Mouse (Mus musculus): Measurements from ENCODE around the gene Bpi.

Bpi gene

GRCm38 (mm10) chr2:158258005-158258418, at the start of gene Bpi:
Gene Bpi (plus strand): TSS chr2:158258094.
- DNase-seq (ENCODE audit: low spot score), result no peak

GRCm38 (mm10) chr2:158209776-158210175, 48.1 kb upstream of the Bpi start:
- DNase-seq (ENCODE audit: low spot score), result no peak

DNA sequence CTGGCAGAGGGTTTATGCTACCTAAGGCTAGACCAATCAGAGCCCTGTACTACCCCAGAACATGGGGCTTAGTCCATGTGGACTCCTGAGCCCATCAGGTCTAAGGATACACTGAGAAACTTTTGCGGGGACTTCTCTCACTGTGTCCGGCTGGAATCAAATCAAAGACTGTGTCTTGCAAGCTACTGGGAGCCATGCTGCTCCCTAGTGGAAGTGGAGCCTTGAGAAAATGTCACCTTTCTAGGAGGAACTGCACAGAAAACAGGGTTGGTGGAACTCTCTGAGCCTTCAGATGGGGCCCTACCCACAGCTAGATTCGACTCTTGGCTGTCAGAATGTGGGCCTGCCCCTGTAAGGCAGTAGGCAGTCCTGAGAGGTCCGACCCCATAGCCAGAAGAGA, 47.4 kb upstream of the Bpi start:
- no peak for DNase-seq (ENCODE audit: low spot score)

DNA sequence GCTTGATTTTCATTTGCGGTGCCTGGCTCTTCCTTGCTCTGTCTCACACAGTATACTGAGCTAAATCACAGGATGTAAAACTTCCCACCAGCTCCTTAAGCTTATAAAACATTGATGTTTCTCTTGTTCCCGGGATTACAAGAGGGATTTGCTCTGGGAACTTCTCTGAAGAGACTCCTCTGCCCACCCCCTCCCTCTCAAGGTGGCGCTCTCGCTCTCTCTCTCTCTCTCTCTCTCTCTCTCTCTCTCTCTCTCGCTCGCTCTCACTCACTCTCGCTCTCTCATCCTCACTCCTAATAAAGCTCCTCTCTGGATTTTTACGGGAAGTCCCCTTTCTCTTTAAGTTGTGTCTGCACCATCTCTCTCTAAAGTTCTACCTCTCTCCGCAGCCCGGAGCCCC, 46.9 kb upstream of the Bpi start:
- DNase-seq (ENCODE audit: low spot score), result no peak

DNA sequence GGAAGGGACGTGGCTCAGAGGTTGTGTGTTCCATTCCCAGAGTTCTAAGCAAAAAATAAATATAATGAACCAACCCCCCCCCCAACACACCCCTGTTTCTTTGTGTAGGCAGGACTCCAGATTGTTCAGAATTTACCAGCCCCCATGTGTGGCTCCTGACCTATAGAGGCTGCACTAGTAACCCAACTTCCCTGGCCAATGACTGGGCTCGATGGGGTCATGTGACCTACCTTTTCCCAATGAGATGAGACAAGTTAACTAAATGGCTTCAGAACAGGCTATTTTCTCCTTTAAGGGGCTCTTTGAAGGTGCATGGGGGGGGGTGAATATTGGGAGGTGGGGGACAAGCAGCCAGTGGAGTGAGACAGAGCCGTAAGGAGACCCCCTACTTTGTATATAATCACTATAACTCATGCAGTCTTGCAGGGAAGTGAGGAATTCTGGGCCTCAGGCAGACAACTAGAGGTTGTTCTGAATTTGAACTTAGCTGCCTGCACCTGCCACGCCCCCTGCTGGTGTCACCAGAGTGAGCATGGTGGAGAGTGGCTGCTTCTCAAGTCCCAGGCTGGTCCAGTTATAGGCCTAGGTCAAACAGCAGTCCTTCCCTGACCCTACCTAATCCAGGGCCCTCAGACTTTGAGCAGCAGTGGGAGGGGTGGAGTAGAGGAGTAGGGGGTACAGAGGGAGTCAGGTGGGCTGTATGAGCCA, 46.0 kb upstream of the Bpi start:
- no peak for DNase-seq (ENCODE audit: low spot score)

- DNase-seq (ENCODE audit: low spot score), result no peak
These were observed 42.4 kb upstream of the Bpi start for GRCm38 (mm10) chr2:158215283-158216117.

DNA sequence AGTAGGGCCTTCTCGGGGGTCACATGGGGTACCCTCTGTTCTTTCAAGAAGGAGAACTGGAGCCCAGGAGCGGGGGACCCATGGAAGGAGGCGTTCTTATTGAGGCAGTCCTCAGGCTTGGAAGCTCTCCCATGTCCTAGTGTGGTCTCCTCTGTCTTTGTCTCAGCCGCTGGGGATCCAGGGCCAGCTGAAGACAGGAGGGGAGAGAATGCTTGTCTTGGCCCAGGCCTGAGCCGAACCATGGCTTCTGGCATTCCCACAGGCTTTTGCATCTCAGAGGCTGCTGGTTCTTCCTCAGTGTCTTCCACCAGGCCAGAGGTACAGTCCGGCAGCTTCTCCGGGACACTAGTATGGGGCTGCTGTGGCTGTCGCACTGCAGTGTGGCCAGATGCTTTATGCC, 41.4 kb upstream of the Bpi start:
- DNase-seq (ENCODE audit: low spot score), result no peak

DNA sequence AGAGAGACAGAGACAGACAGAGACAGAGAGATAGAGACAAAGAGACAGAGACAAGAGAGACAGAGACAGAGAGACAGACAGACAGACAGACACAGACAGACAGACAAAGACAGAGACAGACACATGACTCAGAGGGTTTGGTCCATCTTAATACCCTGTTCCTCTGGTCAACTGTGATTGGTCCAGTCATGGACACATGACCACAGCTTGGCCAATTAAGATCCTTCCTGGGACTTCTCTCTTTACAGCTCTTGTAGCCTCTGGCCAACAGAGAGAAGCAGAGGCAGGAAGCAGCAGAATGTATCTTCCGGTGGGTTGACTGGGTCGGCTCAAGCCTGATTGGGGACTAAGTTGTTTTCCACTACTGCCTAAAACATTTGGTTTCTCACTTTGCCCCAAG, 38.3 kb upstream of the Bpi start:
- DNase-seq (ENCODE audit: low spot score), result no peak

DNA sequence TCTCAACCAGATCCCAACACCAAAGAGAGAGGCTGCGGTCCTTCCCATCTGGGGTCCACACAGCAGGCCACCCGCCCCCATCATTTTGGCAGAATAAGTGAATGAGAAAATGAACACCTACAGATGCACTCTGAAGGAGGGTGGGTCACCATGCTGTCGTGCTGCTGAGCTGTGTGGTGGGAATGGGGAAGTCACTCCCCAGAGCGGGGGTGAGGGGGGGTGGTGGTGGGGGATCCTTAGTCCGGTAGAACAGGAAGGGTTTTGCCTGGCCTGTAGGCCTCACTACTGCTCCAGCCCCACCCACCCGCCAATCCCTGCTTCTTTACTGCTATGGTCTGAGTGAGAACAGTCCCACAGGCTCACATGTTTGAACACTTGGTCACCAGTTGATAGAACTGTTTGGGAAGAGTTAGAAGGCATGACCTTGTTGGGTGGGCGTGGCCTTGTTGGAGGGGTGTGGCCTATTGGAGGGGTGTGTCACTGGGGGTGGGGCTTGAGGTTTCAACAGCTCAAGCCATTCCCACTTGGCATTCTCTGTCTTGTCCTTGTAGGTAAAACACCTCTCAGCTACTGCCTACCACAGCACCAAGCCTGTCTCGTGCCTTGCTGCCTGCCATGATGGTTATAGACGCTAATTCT, 36.3 kb upstream of the Bpi start:
- DNase-seq (ENCODE audit: low spot score), result no peak

GRCm38 (mm10) chr2:158222664-158223063, 35.2 kb upstream of the Bpi start:
- DNase-seq (ENCODE audit: low spot score), result no peak

- no peak for DNase-seq (ENCODE audit: low spot score)
These were observed 34.4 kb upstream of the Bpi start for GRCm38 (mm10) chr2:158223497-158223896.

DNA sequence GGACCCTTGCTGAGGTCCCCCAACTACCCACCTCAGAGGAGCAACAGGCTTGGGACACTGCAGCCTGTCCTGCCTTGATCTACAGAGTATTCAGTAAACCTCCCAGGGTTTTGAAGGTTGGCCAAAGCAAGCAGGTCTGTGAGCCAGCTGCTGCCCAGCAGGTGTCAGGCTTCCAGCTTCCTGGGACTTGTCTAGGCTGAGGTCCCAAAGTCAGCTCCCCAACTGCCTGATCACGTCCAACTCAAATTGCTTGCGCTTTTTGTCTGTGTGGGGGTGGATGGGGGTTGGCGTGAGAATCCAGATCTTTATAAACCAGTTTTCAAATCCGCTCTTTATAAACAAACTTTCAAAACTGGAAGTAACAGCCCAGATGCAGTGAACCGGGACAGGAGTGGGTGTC, 32.6 kb upstream of the Bpi start:
- no peak for DNase-seq (ENCODE audit: low spot score)

GRCm38 (mm10) chr2:158228670-158229502, 29.0 kb upstream of the Bpi start, which contains the start of gene D630003M21Rik:
Gene D630003M21Rik (minus strand): TSS chr2:158229222.
- DNase-seq (ENCODE audit: low spot score), result no peak

GRCm38 (mm10) chr2:158229503-158229892, 28.4 kb upstream of the Bpi start:
- DNase-seq (ENCODE audit: low spot score), result no peak

GRCm38 (mm10) chr2:158230617-158231016, 27.3 kb upstream of the Bpi start:
- no peak for DNase-seq (ENCODE audit: low spot score)

GRCm38 (mm10) chr2:158231071-158231470, 26.8 kb upstream of the Bpi start:
- DNase-seq (ENCODE audit: low spot score), result no peak

GRCm38 (mm10) chr2:158232414-158232813, 25.5 kb upstream of the Bpi start:
- DNase-seq (ENCODE audit: low spot score), result no peak

- no peak for DNase-seq (ENCODE audit: low spot score)
These were observed 24.8 kb upstream of the Bpi start for GRCm38 (mm10) chr2:158233106-158233505.

DNA sequence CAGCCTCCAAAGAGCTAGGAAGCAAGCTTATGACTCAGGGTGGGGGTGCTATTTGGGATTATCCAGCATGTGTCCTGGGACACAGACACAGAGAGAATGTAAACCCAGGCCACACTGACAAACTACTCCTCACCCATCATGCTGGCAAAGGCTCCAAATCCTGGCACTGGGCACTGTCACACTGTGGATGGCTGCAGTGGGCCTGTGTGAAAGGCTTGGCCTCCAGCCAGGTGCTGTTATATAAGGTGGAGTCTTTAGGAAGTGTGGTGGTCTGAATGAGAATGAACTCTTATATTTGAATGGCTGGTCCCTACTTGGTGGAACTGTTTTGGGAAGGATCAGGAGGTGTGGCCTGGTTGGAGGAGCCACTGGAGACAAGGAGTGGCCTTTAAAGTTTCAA, 21.2 kb upstream of the Bpi start:
- DNase-seq (ENCODE audit: low spot score), result no peak

GRCm38 (mm10) chr2:158238101-158238500, 19.8 kb upstream of the Bpi start:
- DNase-seq (ENCODE audit: low spot score), result no peak

DNA sequence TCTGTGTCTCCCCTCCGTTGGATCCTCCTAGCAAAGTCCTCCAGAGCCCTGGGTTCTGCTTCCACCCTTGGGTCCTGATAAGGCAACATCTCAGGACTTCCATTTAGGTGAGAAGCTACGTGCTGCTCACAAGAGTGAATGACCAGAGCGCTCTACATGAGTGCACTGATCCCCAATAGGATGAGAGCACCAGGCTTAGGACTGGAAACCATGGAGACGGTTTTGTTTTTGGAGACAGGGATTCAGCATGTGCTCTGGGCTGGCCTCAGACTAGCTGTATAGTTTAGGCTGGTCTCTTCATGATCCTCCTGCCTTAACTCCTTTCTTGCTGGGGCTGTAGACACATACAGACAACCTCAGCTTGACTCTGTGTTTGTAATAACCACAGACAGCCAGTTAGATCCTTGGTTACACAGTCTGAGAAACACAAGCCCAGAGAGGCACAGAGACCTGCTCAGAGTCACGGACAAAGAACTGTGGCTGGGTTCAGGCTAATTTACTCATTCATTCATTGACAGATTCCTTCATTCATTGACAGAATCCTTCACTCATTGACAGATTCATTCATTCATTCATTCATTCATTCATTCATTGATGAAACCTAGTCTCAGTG, 16.7 kb upstream of the Bpi start:
- DNase-seq (ENCODE audit: low spot score), result no peak

Measured in urinary bladder, postnatal 10 days (tissue).